Mouse (Mus musculus) olfactory bulb, adult 2 months (tissue): ENCODE measurements around the gene Sypl2.

Source experiments
- CTCF ChIP-seq: fragments of 200-500 bp; IDR thresholded peaks from 2 replicates; pipeline ENCODE4 v1.5.1; 2012; ENCODE audit warnings: low read depth, mild to moderate bottlenecking, low read length, moderate library complexity; ENCODE audit not compliant: insufficient read depth
- POLR2A ChIP-seq: fragments of 200-500 bp; IDR thresholded peaks from 2 replicates; pipeline ENCODE4 v1.6.1; 2012; ENCODE audit warnings: mild to moderate bottlenecking, low read depth, low read length, moderate library complexity; ENCODE audit not compliant: insufficient read depth

GRCm38 (mm10) chr3:108185460-108186097 lies 40.9 kb downstream of the Sypl2 start:
- TF ChIP-seq POLR2A (no peak), CTCF (no peak)
